Mouse (Mus musculus): Measurements from ENCODE around the gene Gpr107. TPM values are rescaled to one million over a fixed set of nuclear protein-coding genes. Genes with fewer than 3 reads are reported as not detected.

Gpr107 gene
- polyA plus RNA-seq, 2 experiments = 25.1 to 34.5 TPM

GRCm38 (mm10) chr2:31218611-31219010 lies 66.5 kb downstream of the Gpr107 start:
- Histone ChIP-seq H3K4me2 (replicated peaks; ENCODE audit: low read depth, low read length, severe bottlenecking) (no peak overlapping the region), H3K36me3 (ENCODE audit: control insufficient read depth, insufficient read depth, low read length) (peaks cover 19% of the 10 kb centered on the region), H3K9ac (ENCODE audit: low read depth, low read length, severe bottlenecking) (no peak overlapping the region), H3K27ac (replicated peaks; ENCODE audit: low read depth, low read length) (no peak overlapping the region), H3K9me3 (ENCODE audit: control insufficient read depth, low read length) (no peaks in the 10 kb centered on the region), H3K4me3 (replicated peaks; ENCODE audit: low read length) (no peak overlapping the region), H3K4me1 (ENCODE audit: control insufficient read depth, insufficient read depth, low read length) (no peaks in the 10 kb centered on the region), H3K27me3 (ENCODE audit: control insufficient read depth, insufficient read depth, low read length) (no peaks in the 10 kb centered on the region)
- ATAC-seq (ENCODE audit: low FRiP score, low read depth) = no peak
- TF ChIP-seq POLR2A (IDR thresholded peaks at IDR 0.05; ENCODE audit: borderline replicate concordance, extremely low read depth, insufficient read depth, insufficient read length) = no peak
- WGBS = 87% methylated on average over 3 of the region's 3 CpGs
- no peak for DNase-seq (ENCODE audit: low spot score)

- H3K9me3 ChIP-seq (ENCODE audit: control insufficient read depth, low read length) = no peaks in the 10 kb centered on the region
- H3K27ac ChIP-seq (replicated peaks; ENCODE audit: low read depth, low read length) = no peak overlapping the region
- H3K4me2 ChIP-seq (replicated peaks; ENCODE audit: low read depth, low read length, severe bottlenecking) = no peak overlapping the region
- no peaks in the 10 kb centered on the region for H3K4me1 ChIP-seq (ENCODE audit: control insufficient read depth, insufficient read depth, low read length)
- H3K4me3 ChIP-seq (replicated peaks; ENCODE audit: low read length) = no peak overlapping the region
- WGBS = 87% methylated on average over 6 of the region's 6 CpGs
- ATAC-seq (ENCODE audit: low FRiP score, low read depth) = no peak
- no peak overlapping the region for H3K9ac ChIP-seq (ENCODE audit: low read depth, low read length, severe bottlenecking)
- DNase-seq (ENCODE audit: low spot score) = no peak
- no peak for TF ChIP-seq POLR2A (IDR thresholded peaks at IDR 0.05; ENCODE audit: borderline replicate concordance, extremely low read depth, insufficient read depth, insufficient read length)
- peaks cover 10% of the 10 kb centered on the region for H3K36me3 ChIP-seq (ENCODE audit: control insufficient read depth, insufficient read depth, low read length)
- no peaks in the 10 kb centered on the region for H3K27me3 ChIP-seq (ENCODE audit: control insufficient read depth, insufficient read depth, low read length)
Measured at GRCm38 (mm10) chr2:31219470-31219869, 67.4 kb downstream of the Gpr107 start.

GRCm38 (mm10) chr2:31220844-31221243 lies 68.7 kb downstream of the Gpr107 start:
- no peak for ATAC-seq (ENCODE audit: low FRiP score, low read depth)
- Histone ChIP-seq H3K4me3 (replicated peaks; ENCODE audit: low read length) (no peak overlapping the region), H3K4me2 (replicated peaks; ENCODE audit: low read depth, low read length, severe bottlenecking) (no peak overlapping the region), H3K4me1 (ENCODE audit: control insufficient read depth, insufficient read depth, low read length) (no peaks in the 10 kb centered on the region), H3K27ac (replicated peaks; ENCODE audit: low read depth, low read length) (no peak overlapping the region), H3K27me3 (ENCODE audit: control insufficient read depth, insufficient read depth, low read length) (no peaks in the 10 kb centered on the region), H3K9ac (ENCODE audit: low read depth, low read length, severe bottlenecking) (no peak overlapping the region), H3K36me3 (ENCODE audit: control insufficient read depth, insufficient read depth, low read length) (no peaks in the 10 kb centered on the region; the same call in 1 of the 2 replicates), H3K9me3 (ENCODE audit: control insufficient read depth, low read length) (no peaks in the 10 kb centered on the region)
- TF ChIP-seq POLR2A (IDR thresholded peaks at IDR 0.05; ENCODE audit: borderline replicate concordance, extremely low read depth, insufficient read depth, insufficient read length) = no peak
- no peak for DNase-seq (ENCODE audit: low spot score)
- WGBS = 73% methylated on average over 7 of the region's 7 CpGs

GRCm38 (mm10) chr2:31221582-31221981 lies 69.5 kb downstream of the Gpr107 start:
- H3K4me3 ChIP-seq (replicated peaks; ENCODE audit: low read length) = no peak overlapping the region
- no peak for DNase-seq (ENCODE audit: low spot score)
- H3K36me3 ChIP-seq (ENCODE audit: control insufficient read depth, insufficient read depth, low read length) = no peaks in the 10 kb centered on the region; the same call in 1 of the 2 replicates
- no peak overlapping the region for H3K27ac ChIP-seq (replicated peaks; ENCODE audit: low read depth, low read length)
- no peak overlapping the region for H3K9ac ChIP-seq (ENCODE audit: low read depth, low read length, severe bottlenecking)
- H3K4me1 ChIP-seq (ENCODE audit: control insufficient read depth, insufficient read depth, low read length) = no peaks in the 10 kb centered on the region
- no peaks in the 10 kb centered on the region for H3K27me3 ChIP-seq (ENCODE audit: control insufficient read depth, insufficient read depth, low read length)
- no peak for TF ChIP-seq POLR2A (IDR thresholded peaks at IDR 0.05; ENCODE audit: borderline replicate concordance, extremely low read depth, insufficient read depth, insufficient read length)
- no peak overlapping the region for H3K4me2 ChIP-seq (replicated peaks; ENCODE audit: low read depth, low read length, severe bottlenecking)
- peaks cover 3% of the 10 kb centered on the region; the same call in 1 of the 2 replicates for H3K9me3 ChIP-seq (ENCODE audit: control insufficient read depth, low read length)
- no peak for ATAC-seq (ENCODE audit: low FRiP score, low read depth)
- WGBS = 82% methylated on average over 5 of the region's 5 CpGs

- Histone ChIP-seq H3K9ac (ENCODE audit: low read depth, low read length, severe bottlenecking) (no peak overlapping the region), H3K9me3 (ENCODE audit: control insufficient read depth, low read length) (peaks cover 5% of the 10 kb centered on the region; the same call in 1 of the 2 replicates), H3K27ac (replicated peaks; ENCODE audit: low read depth, low read length) (no peak overlapping the region), H3K4me2 (replicated peaks; ENCODE audit: low read depth, low read length, severe bottlenecking) (no peak overlapping the region), H3K27me3 (ENCODE audit: control insufficient read depth, insufficient read depth, low read length) (no peaks in the 10 kb centered on the region), H3K4me1 (ENCODE audit: control insufficient read depth, insufficient read depth, low read length) (no peaks in the 10 kb centered on the region), H3K4me3 (replicated peaks; ENCODE audit: low read length) (no peak overlapping the region), H3K36me3 (ENCODE audit: control insufficient read depth, insufficient read depth, low read length) (no peaks in the 10 kb centered on the region)
- ATAC-seq (ENCODE audit: low FRiP score, low read depth) = no peak
- 57% methylated on average over 1 of the region's 1 CpGs for WGBS
- no peak for TF ChIP-seq POLR2A (IDR thresholded peaks at IDR 0.05; ENCODE audit: borderline replicate concordance, extremely low read depth, insufficient read depth, insufficient read length)
- no peak for DNase-seq (ENCODE audit: low spot score)
Measured at GRCm38 (mm10) chr2:31228768-31229311, 76.7 kb downstream of the Gpr107 start.

All from limb, embryonic 14.5 days (tissue).